Mouse (Mus musculus) adrenal gland, postnatal 25 days (tissue): ENCODE data around the gene Ncor2. TPM values are rescaled to one million over a fixed set of nuclear protein-coding genes. Genes with fewer than 3 reads are reported as not detected.

Experiments
- DNase-seq: peaks from one replicate; pipeline ENCODE4 v3.0.0; 2021; ENCODE audit warnings: mixed read lengths
- total RNA-seq: library from RNA; stranded (reverse); gene quantifications from 2 replicates; pipeline ENCODE4 v1.2.3, GENCODE M21; 2021

The Ncor2 gene
- total RNA-seq, 1 experiment from 2014 or later: 316 TPM

DNA sequence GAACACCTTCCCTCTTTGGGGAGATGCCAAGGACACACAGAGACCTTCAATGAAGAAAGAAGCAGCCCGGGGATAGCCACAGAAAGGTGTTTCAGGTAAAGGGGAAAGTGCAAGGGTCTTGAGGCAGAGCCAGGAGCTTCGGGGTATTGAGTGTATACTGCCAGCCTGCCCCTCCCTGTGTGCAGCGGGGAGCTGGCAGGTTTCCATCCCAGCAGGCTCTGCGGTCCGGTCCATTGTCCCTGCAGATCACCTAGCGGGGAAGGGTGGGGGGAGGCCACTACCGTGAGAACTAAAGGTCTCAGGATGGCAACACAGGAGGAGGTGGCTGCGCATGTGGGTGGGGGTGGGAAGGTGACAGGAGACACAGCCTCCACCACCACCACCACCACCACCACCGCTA, 12.6 kb upstream of the Ncor2 start:
- no peak for DNase-seq

GRCm38 (mm10) chr5:125190105-125190813, 11.2 kb upstream of the Ncor2 start:
- DNase-seq: no peak

DNA sequence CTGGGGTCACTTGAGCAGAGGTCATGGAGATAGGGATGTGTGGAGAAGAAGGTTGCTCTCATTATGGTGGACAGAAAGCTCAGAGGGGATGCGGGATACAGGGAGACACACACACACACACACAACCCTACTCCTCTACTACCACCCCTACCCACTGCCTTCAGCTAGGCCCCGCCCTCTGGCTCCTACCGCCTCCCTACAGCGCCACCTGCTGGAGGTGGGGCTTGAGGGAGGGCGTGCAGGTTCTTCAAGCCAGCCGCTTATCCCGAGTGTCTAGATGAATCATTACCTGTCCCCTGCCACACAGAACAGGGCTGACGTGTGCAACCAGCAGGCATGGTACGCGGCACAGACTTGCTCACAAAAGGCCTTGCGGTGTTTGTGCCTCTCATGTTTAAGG, 10.6 kb upstream of the Ncor2 start:
- peak; percentile 91 for DNase-seq

DNA sequence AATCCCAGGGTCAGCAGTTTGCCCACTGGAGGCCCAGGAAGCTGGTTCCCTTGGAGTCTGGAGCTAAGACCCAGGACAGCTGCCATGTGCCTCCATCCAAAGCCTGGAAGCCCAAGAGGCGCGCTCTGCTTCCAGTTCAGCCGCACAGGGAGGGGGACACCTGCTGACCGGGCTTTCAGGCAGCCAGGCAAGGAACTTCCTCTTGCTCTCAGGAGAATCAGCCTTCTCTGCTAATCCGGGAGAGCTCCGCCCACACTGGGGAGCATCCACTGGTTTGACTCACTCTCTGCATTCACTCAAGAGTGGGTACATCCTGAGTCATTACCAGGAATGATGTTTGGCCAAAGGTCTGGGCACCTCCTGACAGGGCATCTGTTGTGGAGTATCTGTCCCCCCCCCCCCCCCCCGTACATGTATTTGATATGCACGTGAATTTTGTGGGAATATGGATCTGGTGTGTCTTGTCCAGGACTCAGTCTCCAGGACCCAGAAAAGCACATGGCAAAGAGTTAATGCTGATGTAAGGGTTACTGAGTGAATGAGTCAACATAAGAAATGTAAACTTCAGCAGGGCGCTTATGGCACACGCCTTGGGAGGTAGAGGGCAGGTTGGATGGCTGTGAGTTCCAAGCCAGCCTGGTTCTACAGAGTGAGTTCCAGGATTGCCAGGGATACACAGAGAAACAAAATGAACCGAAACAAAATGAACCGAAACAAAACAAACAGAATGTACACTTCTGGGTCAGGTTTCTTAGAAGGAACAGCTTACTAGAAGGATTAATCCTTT, 10.0 kb upstream of the Ncor2 start:
- DNase-seq: peak; percentile 64

- no peak for DNase-seq
Observed at GRCm38 (mm10) chr5:125184826-125185225, 5.8 kb upstream of the Ncor2 start.

- DNase-seq: peak; percentile 50
Observed at GRCm38 (mm10) chr5:125183321-125184003, 4.4 kb upstream of the Ncor2 start.

DNA sequence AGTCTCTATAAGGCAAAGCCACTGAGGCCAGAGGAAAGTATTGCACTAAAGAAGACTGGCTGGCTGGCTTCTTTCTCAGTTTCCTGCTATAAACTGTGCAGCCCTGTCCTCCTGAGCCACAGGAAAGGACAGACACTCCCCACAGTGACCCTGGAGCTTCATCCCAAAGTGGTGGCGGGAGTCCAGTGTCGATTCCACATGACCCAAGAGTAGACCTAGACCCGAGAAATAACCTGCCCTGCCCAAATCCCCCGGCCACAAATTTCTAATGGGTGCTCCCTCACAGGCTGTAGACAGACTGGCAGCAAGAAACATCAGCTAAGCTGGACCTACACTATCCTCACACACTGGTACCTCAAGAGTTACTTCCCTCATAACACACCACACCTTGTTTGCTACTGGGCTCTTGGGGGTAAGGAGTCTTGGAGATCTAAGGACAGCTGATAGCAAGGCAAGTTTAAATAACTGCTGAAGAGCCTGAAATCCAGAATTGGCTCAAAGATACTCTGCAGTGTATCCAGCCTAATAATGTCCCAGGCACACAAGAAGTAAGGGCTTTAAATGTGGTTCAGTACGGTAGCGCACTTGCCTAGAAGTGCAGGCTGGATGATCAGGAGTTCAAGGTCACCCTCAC, 1.7 kb upstream of the Ncor2 start:
- DNase-seq: no peak

GRCm38 (mm10) chr5:125179735-125180629, 963 bp upstream of the Ncor2 start:
- DNase-seq: no peak

DNA sequence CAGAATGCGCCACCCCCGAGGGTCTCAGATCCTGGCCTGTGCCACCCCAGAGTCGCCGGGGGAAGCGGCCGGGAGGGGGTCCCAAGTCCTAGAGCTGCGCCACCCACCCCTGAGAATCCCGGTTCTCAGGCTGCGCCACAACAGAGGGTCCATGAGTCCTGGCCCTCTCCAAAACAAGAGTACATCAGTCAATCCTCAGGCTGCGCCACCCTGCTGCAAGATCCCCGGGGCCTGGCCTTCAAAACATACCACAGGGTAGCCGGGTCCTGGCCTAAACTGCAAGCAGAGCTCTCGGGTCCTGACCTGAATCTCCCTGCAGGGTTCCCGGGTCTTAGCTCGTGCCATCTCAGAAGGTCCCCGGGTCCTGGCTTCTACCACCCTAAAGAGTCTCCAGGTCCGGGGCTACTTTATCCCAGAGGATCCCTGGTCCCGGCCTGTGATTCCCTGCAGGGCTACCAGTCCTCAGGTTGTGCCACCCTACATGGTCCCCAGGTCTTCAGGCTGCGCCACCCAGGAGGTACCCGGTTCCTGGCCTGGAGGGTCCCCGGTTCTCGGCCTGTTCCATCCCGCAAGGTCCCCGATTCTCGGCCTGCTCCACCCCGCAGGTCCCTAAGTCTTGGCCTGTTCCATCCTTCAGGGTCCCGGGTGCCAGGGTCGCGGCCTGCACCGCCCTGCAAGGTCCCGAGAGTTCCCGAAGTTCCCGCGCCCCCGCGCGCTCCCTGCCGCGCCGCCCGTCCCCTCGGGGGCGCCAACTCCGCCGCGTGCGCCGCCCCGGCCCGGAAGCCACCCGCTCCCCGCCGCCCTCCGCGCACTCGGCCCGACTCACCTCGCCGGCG, 630 bp downstream of the Ncor2 start:
- peak; percentile 75 for DNase-seq

GRCm38 (mm10) chr5:125177481-125178134, 1.4 kb downstream of the Ncor2 start:
- peak; percentile 79 for DNase-seq

GRCm38 (mm10) chr5:125176864-125177263, 2.2 kb downstream of the Ncor2 start:
- DNase-seq: peak; percentile 51

- DNase-seq: no peak
Observed at GRCm38 (mm10) chr5:125176370-125176766, 2.7 kb downstream of the Ncor2 start.

GRCm38 (mm10) chr5:125175673-125176369, 3.2 kb downstream of the Ncor2 start:
- DNase-seq: no peak

GRCm38 (mm10) chr5:125174726-125175672, 4.0 kb downstream of the Ncor2 start:
- peak; percentile 88 for DNase-seq

GRCm38 (mm10) chr5:125173868-125174267, 5.2 kb downstream of the Ncor2 start:
- no peak for DNase-seq

- DNase-seq: no peak
Observed at GRCm38 (mm10) chr5:125172831-125173615, 6.0 kb downstream of the Ncor2 start.

DNA sequence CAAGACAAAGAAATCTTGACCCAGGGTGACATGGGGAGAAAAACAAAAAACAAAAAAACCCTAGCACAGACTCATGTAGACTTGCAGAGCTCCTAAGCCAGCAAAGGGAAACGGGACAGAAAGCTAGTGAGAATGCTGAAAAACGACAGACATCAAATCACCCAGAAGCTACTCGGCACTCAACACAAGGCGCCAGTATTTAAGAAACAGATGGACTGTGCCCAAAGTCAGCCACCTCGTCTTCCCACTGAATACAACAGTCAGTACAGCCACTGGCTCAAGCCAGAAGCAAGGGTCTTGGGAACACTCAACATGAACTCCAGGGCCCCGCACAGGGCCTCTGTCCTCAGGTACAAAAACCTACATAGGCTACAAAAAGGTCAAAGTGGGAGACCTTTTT, 7.8 kb downstream of the Ncor2 start:
- no peak for DNase-seq
